Mouse (Mus musculus) lung, embryonic 14.5 days (tissue): ENCODE measurements around the gene Gabbr2. TPM values are rescaled to one million over a fixed set of nuclear protein-coding genes. Genes with fewer than 3 reads are reported as not detected.

Experiments
- ATAC-seq: fragments of 200-750 bp; cut with Nextera tagmentation; 2 replicates; pipeline ENCODE4 v1.8.0; 2017; ENCODE audit warnings: mild to moderate bottlenecking, moderate TSS enrichment, moderate library complexity; ENCODE audit not compliant: insufficient read depth
- DNase-seq: peaks from one replicate; pipeline ENCODE4 v3.0.0-alpha.2; 2015
- H3K27ac ChIP-seq: fragments of 300-500 bp; sonication (generic); 2 replicates; pipeline ENCODE4 v1.5.1; 2014; ENCODE audit warnings: low read depth, mild to moderate bottlenecking, moderate library complexity
- H3K27me3 ChIP-seq: fragments of 300-500 bp; sonication (generic); 2 replicates; pipeline ENCODE4 v1.6.1; 2014; ENCODE audit warnings: low read length, control low read depth; ENCODE audit not compliant: insufficient read depth
- H3K36me3 ChIP-seq: fragments of 300-500 bp; sonication (generic); 2 replicates; pipeline ENCODE4 v1.6.1; 2014; ENCODE audit warnings: control low read depth; ENCODE audit not compliant: insufficient read depth
- H3K4me1 ChIP-seq: fragments of 300-500 bp; sonication (generic); 2 replicates; pipeline ENCODE4 v1.6.1; 2014; ENCODE audit warnings: antibody characterized with exemption, control low read depth; ENCODE audit not compliant: insufficient read depth
- H3K4me2 ChIP-seq: fragments of 300-500 bp; sonication (generic); 2 replicates; pipeline ENCODE4 v1.6.1; 2014; ENCODE audit warnings: mild to moderate bottlenecking
- H3K4me3 ChIP-seq: fragments of 300-500 bp; sonication (generic); 2 replicates; pipeline ENCODE4 v1.5.1; 2014; ENCODE audit warnings: low read depth, low read length
- H3K9ac ChIP-seq: fragments of 300-500 bp; sonication (generic); 2 replicates; pipeline ENCODE4 v1.6.1; 2014
- H3K9me3 ChIP-seq: fragments of 300-500 bp; sonication (generic); 2 replicates; pipeline ENCODE4 v1.6.1; 2016; ENCODE audit warnings: low read depth, low read length, control low read depth
- CTCF ChIP-seq: IDR thresholded peaks from 2 replicates; pipeline ENCODE4 v1.5.1; 2016; ENCODE audit warnings: antibody characterized with exemption, low read depth
- WGBS: fragments of 180-500 bp; shearing (Covaris S2); extraction: QIAGEN DNeasy Blood & Tissue Kit; methylation state at CpG from one replicate; pipeline ENCODE4 v1.1.7; 2014; 5-methylcytosine and 5-hydroxymethylcytosine counted together
- polyA plus RNA-seq: library from polyadenylated mRNA; unstranded; fragments of >200 nt; fragmentation: Nextera tagmentation; extraction: Ambion mirVana; gene quantifications from 2 replicates; pipeline ENCODE4 v1.2.1, GENCODE M21; 2014

Gene Gabbr2
- polyA plus RNA-seq, 1 experiment from 2014 or later: not detected

- H3K4me3 ChIP-seq: no peak overlapping the region
- WGBS: 59% methylated on average over 14 of the region's 14 CpGs
- no peak overlapping the region for H3K4me2 ChIP-seq
- H3K27me3 ChIP-seq: no peaks in the 10 kb centered on the region
- H3K9me3 ChIP-seq: no peaks in the 10 kb centered on the region
- no peaks in the 10 kb centered on the region for H3K4me1 ChIP-seq
- H3K36me3 ChIP-seq: no peaks in the 10 kb centered on the region
- ATAC-seq: no peak
- H3K27ac ChIP-seq: no peak overlapping the region
- TF ChIP-seq CTCF: no peak
- no peak for DNase-seq
- no peak overlapping the region for H3K9ac ChIP-seq
These were observed 167.9 kb downstream of the Gabbr2 start for GRCm38 (mm10) chr4:46823738-46824137.

- DNase-seq (no peak), ATAC-seq (no peak)
- Histone ChIP-seq H3K9me3 (no peaks in the 10 kb centered on the region), H3K27ac (no peak overlapping the region), H3K36me3 (no peaks in the 10 kb centered on the region), H3K4me2 (no peak overlapping the region), H3K9ac (no peak overlapping the region), H3K27me3 (no peaks in the 10 kb centered on the region), H3K4me1 (no peaks in the 10 kb centered on the region), H3K4me3 (no peak overlapping the region)
- no peak for TF ChIP-seq CTCF
- WGBS: 82% methylated on average over 11 of the region's 11 CpGs
These were observed 170.0 kb downstream of the Gabbr2 start for GRCm38 (mm10) chr4:46821709-46822108.

GRCm38 (mm10) chr4:46814954-46815353 is 176.7 kb downstream of the Gabbr2 start:
- ATAC-seq: no peak

GRCm38 (mm10) chr4:46814236-46814635 is 177.4 kb downstream of the Gabbr2 start:
- 60% methylated on average over 10 of the region's 10 CpGs for WGBS
- no peak for TF ChIP-seq CTCF
- no peak for ATAC-seq
- Histone ChIP-seq H3K9me3 (no peaks in the 10 kb centered on the region), H3K27me3 (no peaks in the 10 kb centered on the region), H3K4me2 (no peak overlapping the region), H3K4me1 (no peaks in the 10 kb centered on the region), H3K36me3 (no peaks in the 10 kb centered on the region), H3K9ac (no peak overlapping the region), H3K4me3 (no peak overlapping the region), H3K27ac (no peak overlapping the region)
- DNase-seq: no peak

More at GRCm38 (mm10) chr4:46814954-46815353, 176.7 kb downstream of the Gabbr2 start:
- 48% methylated on average over 4 of the region's 4 CpGs for WGBS
- DNase-seq: peak; percentile 58
- no peak overlapping the region for H3K9ac ChIP-seq
- no peaks in the 10 kb centered on the region for H3K4me1 ChIP-seq
- H3K27me3 ChIP-seq: no peaks in the 10 kb centered on the region
- H3K27ac ChIP-seq: no peak overlapping the region
- no peaks in the 10 kb centered on the region for H3K9me3 ChIP-seq
- no peaks in the 10 kb centered on the region for H3K36me3 ChIP-seq
- no peak overlapping the region for H3K4me2 ChIP-seq
- no peak overlapping the region for H3K4me3 ChIP-seq
- peak; percentile 19; the same call in 1 of the 2 replicates for TF ChIP-seq CTCF

GRCm38 (mm10) chr4:46811165-46811564 is 180.5 kb downstream of the Gabbr2 start:
- Histone ChIP-seq H3K27me3 (no peaks in the 10 kb centered on the region), H3K4me2 (no peak overlapping the region), H3K4me3 (no peak overlapping the region), H3K9ac (no peak overlapping the region), H3K9me3 (no peaks in the 10 kb centered on the region), H3K4me1 (no peaks in the 10 kb centered on the region), H3K36me3 (no peaks in the 10 kb centered on the region), H3K27ac (no peak overlapping the region)
- no peak for TF ChIP-seq CTCF
- ATAC-seq (no peak), DNase-seq (no peak)
- WGBS: 81% methylated on average over 5 of the region's 5 CpGs

- WGBS: 61% methylated on average over 1 of the region's 1 CpGs
- no peaks in the 10 kb centered on the region for H3K4me1 ChIP-seq
- H3K9ac ChIP-seq: no peak overlapping the region
- no peaks in the 10 kb centered on the region for H3K36me3 ChIP-seq
- no peaks in the 10 kb centered on the region for H3K9me3 ChIP-seq
- TF ChIP-seq CTCF: no peak
- no peak for DNase-seq
- ATAC-seq: no peak
- H3K27me3 ChIP-seq: no peaks in the 10 kb centered on the region
- H3K4me3 ChIP-seq: no peak overlapping the region
- H3K27ac ChIP-seq: no peak overlapping the region
- H3K4me2 ChIP-seq: no peak overlapping the region
These were observed 184.8 kb downstream of the Gabbr2 start for GRCm38 (mm10) chr4:46806876-46807275.

GRCm38 (mm10) chr4:46805910-46806309 is 185.8 kb downstream of the Gabbr2 start:
- H3K27me3 ChIP-seq: no peaks in the 10 kb centered on the region
- ATAC-seq: no peak
- no peaks in the 10 kb centered on the region for H3K9me3 ChIP-seq
- H3K9ac ChIP-seq: no peak overlapping the region
- no peak for DNase-seq
- no peak overlapping the region for H3K4me2 ChIP-seq
- no peaks in the 10 kb centered on the region for H3K36me3 ChIP-seq
- WGBS: 53% methylated on average over 3 of the region's 3 CpGs
- no peak overlapping the region for H3K4me3 ChIP-seq
- TF ChIP-seq CTCF: no peak
- H3K27ac ChIP-seq: no peak overlapping the region
- no peaks in the 10 kb centered on the region for H3K4me1 ChIP-seq

- Histone ChIP-seq H3K36me3 (no peaks in the 10 kb centered on the region), H3K27ac (no peak overlapping the region), H3K4me1 (no peaks in the 10 kb centered on the region), H3K27me3 (no peaks in the 10 kb centered on the region), H3K9ac (no peak overlapping the region), H3K9me3 (no peaks in the 10 kb centered on the region), H3K4me2 (no peak overlapping the region), H3K4me3 (no peak overlapping the region)
- TF ChIP-seq CTCF: no peak
- WGBS: 82% methylated on average over 7 of the region's 7 CpGs
- ATAC-seq: no peak
- DNase-seq: no peak
These were observed 189.3 kb downstream of the Gabbr2 start for GRCm38 (mm10) chr4:46802386-46802785.
